Mouse (Mus musculus) WW6 (cell line): ENCODE data around the gene Mrgpre.

Experiments
- DNase-seq: peaks from one replicate; pipeline ENCODE4 v3.0.0-alpha.2; 2013; ENCODE audit warnings: low read depth, low spot score

Mrgpre gene

DNA sequence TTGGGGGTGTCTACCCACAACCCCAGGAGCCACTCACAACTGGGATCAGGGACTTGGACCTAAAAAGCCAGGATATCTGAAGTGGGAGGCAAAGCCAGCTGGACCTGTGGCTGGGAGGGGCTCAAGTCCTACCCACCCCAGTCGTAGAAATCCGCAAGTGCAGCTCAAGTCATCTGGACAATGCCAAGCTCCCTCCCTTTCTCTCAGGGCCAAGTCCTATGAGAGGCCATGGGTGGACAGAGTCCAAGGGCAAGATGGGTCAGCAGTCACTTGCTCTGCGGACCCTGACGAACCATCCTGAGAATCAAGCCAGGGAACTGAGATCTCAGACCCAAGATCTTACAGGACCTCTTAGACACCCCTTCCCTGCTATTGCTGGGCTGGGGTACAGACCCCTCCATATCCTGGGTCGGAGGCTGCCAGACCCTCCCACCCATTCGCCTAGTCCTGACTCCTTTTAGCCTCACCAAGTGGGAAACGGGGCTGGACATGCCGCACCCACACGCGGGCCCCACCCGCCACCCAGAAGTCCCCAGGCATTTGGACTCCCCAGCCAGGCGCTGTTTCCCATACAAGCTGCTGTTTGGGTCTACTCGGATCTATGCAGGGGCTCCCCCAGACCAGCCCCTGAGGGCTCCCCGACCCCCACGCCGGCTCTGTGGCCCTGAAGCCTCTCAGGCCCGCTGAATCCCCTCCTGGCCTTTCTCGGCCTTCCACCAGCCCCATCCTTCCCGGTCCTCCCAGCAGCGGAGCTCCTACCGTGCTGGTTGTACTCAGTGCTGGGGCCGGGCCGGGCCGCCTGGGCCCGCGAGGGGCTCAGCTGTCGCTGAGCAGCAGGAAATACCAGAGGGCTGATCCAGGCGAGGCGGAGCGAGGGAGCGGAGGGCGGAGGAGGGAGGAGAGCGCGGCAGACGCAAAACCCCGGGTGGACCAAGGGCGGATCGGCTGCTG is 44.5 kb downstream of the Mrgpre start:
- peak; percentile 22 for DNase-seq

DNA sequence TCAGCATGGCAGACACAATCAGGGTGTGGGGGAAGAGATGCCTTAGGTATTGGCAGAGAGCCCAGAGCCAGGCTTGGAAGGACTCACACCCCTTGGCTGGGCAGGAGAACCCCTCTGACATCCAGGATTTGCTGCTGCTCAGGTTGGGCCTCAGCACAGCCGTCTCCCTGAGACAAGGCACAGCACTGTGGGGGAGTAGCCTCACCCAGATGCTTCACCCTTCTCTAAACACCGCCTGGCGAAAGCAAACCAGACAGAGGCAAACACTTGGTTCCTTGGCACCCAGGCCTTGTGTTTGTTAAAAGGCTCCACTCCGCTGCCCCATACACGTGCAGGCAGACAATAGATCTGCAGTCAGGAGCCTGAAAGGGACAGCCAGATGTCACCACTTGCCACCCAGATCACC is 45.7 kb downstream of the Mrgpre start:
- no peak for DNase-seq

DNA sequence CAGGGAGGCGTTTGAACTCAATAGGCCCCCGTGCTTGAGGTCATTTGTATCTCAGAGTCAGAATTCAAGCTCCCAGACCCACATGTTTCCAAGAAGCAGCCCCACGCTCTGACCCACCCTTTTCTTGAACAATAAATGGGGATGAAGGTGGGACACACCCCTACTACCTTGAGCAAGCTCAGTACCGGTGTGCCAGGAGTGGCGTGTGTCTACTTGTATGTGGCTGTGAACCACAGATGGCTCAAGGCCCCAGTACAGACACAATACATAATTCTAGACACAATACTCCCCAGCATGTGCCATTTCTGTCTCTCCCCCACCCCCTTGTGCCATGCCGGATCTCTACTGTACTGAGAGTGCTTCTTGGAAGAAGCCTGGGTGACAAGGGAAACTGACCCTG is 46.1 kb downstream of the Mrgpre start:
- no peak for DNase-seq

DNA sequence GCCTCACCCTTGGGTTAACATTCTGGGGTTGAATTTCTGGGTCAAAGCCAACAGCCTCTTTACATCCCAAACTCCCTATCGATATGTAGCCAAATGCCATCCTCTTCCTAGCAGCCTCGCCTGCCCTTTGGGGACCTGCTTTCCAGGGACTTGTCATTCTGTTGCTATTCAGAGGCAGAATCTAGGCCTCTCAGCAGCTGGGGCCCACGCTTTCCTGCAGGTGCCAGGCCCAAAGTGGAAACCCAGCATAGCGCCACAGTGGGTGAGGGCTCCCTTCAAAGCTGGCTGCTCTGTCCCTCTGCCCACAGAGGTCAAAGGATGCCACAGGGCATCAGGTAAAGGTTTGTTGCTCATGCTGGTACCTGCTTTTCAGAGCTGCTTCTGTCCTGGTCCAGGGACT is 50.6 kb downstream of the Mrgpre start:
- DNase-seq = no peak

DNA sequence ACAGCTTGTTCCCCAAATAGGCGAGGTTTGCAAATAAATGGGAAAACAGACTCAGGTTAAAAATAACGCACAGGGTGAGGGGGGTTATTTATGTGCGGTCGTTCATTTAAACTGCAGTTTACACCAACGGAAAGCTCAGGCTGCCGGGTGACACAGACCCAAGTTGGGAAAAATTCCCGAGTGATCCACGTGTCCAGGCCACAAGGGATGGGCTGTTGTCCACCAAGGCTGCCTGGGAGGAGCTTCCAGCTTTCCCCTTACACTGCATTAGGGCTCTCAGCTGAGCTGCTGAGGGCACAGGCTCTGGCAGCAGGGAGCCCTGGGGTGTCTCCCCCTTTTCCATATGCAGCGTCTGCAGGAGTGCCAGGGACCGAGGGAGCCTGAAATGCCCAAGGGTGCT is 54.4 kb downstream of the Mrgpre start:
- no peak for DNase-seq
